In the genomic region with DNA sequence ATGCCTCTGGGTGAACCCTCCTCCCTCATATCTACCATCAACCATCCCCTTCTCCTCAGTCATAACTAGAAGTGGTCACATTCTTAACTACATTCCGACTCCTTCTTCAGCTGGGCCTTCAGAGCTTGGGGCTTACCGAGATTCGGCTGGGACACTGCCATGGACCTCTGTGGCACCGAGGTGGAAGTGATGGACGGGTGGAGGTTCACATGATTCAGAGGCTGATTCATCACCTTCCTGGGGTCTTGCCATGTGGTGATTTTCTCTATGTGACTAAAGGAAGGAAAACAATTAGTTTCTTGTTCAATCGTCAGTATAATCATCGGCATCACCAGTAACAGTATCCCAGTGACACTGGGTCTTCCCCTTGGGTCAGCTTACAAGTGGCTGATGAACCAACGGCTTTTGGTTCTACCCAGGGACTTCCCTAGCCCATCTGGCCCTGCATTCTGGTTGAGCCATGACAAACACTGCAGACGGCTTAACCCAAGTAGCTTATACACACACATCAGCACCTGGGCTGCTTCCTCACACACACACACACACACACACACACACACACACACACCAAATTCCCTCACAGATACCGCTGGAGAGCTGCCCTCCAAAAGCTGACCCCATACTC, we compare ENCODE assay signal across 22 mouse cellular contexts.
DNase-seq lines count a peak whose midpoint lies in the region.
"Had no signal": no experiment of that assay in that cellular context is flagged by ENCODE, and none has a peak within 500 bp of the region (broad histone marks: within the 10 kb centered on the region; RNA-seq: fewer than 3 reads in every experiment).

No protein-coding gene starts in this region.

- 76% methylated on average over 10 of the region's 10 CpGs for WGBS in embryonic facial prominence, embryonic 10.5 days

- no peak overlapping the region for H3K4me3 ChIP-seq in embryonic facial prominence, embryonic 10.5 days
- H3K4me3 ChIP-seq: embryonic facial prominence, embryonic 12.5 days; forebrain, embryonic 13.5 days; heart, adult 2 months; heart, embryonic 13.5 days; hindbrain, embryonic 12.5 days had no signal

- peaks cover 9% of the 10 kb centered on the region; the same call in 1 of the 2 replicates for H3K36me3 ChIP-seq in embryonic facial prominence, embryonic 10.5 days (replicated peaks)
- H3K36me3 ChIP-seq: G1E; hindbrain, embryonic 12.5 days had no signal

- peak; percentile 45 for DNase-seq in adrenal gland, adult 2 months
- DNase-seq in adrenal gland, postnatal 25 days = no peak
- peak; percentile 86 for DNase-seq in 3134 (ENCODE audit: extremely low read depth, insufficient read length, low spot score)
- DNase-seq in Muller cell, postnatal 12 days (ENCODE audit: inconsistent ontology term) = peak; percentile 94
- DNase-seq in embryonic facial prominence, embryonic 10.5 days (ENCODE audit: low spot score) = no peak
- no peak for DNase-seq in thymus, postnatal 10 days (ENCODE audit: low spot score in 2 of 2)
- DNase-seq in left cerebral cortex, adult 11 months (ENCODE audit: low spot score) = no peak
- DNase-seq in heart, adult 8-10 months (ENCODE audit: low spot score) = no peak
- DNase-seq: adrenal gland, adult 8-10 months; cerebellum, adult 2 months; cerebellum, postnatal 10 days; embryo, embryonic 11 days; forebrain, postnatal 0 days; gastrocnemius, postnatal 10 days; heart, adult 2 months; heart, postnatal 4 days; kidney, adult 8-10 months had no signal

- H3K27ac ChIP-seq in embryonic facial prominence, embryonic 10.5 days (replicated peaks) = peak overlapping the region; percentile 40; the same call in 1 of the 2 replicates
- H3K27ac ChIP-seq: embryonic facial prominence, embryonic 12.5 days; forebrain, embryonic 13.5 days; heart, adult 2 months; heart, embryonic 13.5 days; hindbrain, embryonic 12.5 days had no signal

- H3K9me3 ChIP-seq in embryonic facial prominence, embryonic 10.5 days = no peaks in the 10 kb centered on the region
- H3K9me3 ChIP-seq: embryonic facial prominence, embryonic 12.5 days; forebrain, embryonic 13.5 days; heart, embryonic 13.5 days; hindbrain, embryonic 12.5 days had no signal

- no peaks in the 10 kb centered on the region for H3K27me3 ChIP-seq in embryonic facial prominence, embryonic 10.5 days (replicated peaks; ENCODE audit: low read depth, poor library complexity, severe bottlenecking)
- H3K27me3 ChIP-seq: embryonic facial prominence, embryonic 12.5 days; forebrain, embryonic 13.5 days; heart, embryonic 13.5 days; hindbrain, embryonic 12.5 days had no signal

- H3K4me1 ChIP-seq in embryonic facial prominence, embryonic 10.5 days = peaks cover 17% of the 10 kb centered on the region
- H3K4me1 ChIP-seq: forebrain, embryonic 13.5 days; hindbrain, embryonic 12.5 days had no signal

Comparison
In these comparisons a context has a peak if more than half of its experiments do, and no peak if none do; other contexts are left out.
1. DNase-seq: peak in adrenal gland, adult 2 months (single experiment), 3134 (single experiment) and Muller cell, postnatal 12 days (single experiment); none in adrenal gland, postnatal 25 days (single experiment), embryonic facial prominence, embryonic 10.5 days (single experiment), thymus, postnatal 10 days (0 of 2), left cerebral cortex, adult 11 months (single experiment) and heart, adult 8-10 months (single experiment).